Mouse (Mus musculus) kidney, postnatal 0 days (tissue): Measurements from ENCODE around the gene Ergic3. TPM values are rescaled to one million over a fixed set of nuclear protein-coding genes. Genes with fewer than 3 reads are reported as not detected.

Source experiments
- ATAC-seq: fragments of 200-750 bp; cut with Nextera tagmentation; replicated peaks from 2 replicates; pipeline ENCODE4 v1.8.0; 2017; ENCODE audit warnings: low read depth, moderate number of reproducible peaks, moderate TSS enrichment, moderate library complexity; ENCODE audit not compliant: low FRiP score
- DNase-seq: peaks from one replicate; pipeline ENCODE4 v3.0.0-alpha.2; 2016; ENCODE audit warnings: low spot score
- H3K27ac ChIP-seq: fragments of 300-500 bp; sonication (generic); 2 replicates; pipeline ENCODE4 v1.5.1; 2014; ENCODE audit warnings: mild to moderate bottlenecking
- H3K27me3 ChIP-seq: fragments of 300-500 bp; sonication (generic); 2 replicates; pipeline ENCODE4 v1.6.1; 2014; ENCODE audit warnings: low read length, mixed read lengths; ENCODE audit not compliant: insufficient read depth
- H3K36me3 ChIP-seq: fragments of 300-500 bp; sonication (generic); 2 replicates; pipeline ENCODE4 v1.6.1; 2014; ENCODE audit warnings: low read length, mixed read lengths; ENCODE audit not compliant: insufficient read depth
- H3K4me1 ChIP-seq: fragments of 300-500 bp; sonication (generic); replicated peaks from 2 replicates; pipeline ENCODE4 v1.6.1; 2014; ENCODE audit warnings: antibody characterized with exemption, low read length, mixed read lengths; ENCODE audit not compliant: insufficient read depth
- H3K4me2 ChIP-seq: fragments of 300-500 bp; sonication (generic); 2 replicates; pipeline ENCODE4 v1.6.1; 2014; ENCODE audit warnings: mild to moderate bottlenecking, low read length, moderate library complexity, mixed read lengths
- H3K4me3 ChIP-seq: fragments of 300-500 bp; sonication (generic); replicated peaks from 2 replicates; pipeline ENCODE4 v1.5.1; 2014; ENCODE audit warnings: low read depth, low read length
- H3K9ac ChIP-seq: fragments of 300-500 bp; sonication (generic); 2 replicates; pipeline ENCODE4 v1.6.1; 2014; ENCODE audit warnings: low read depth, low read length
- H3K9me3 ChIP-seq: fragments of 300-500 bp; sonication (generic); replicated peaks from 2 replicates; pipeline ENCODE4 v1.6.1; 2016; ENCODE audit warnings: low read length, inconsistent platforms, mixed read lengths
- CTCF ChIP-seq: IDR thresholded peaks from 2 replicates; pipeline ENCODE4 v1.5.1; 2016; ENCODE audit warnings: antibody characterized with exemption, low read depth, mild to moderate bottlenecking, moderate library complexity
- WGBS: fragments of 180-500 bp; shearing (Covaris S2); extraction: QIAGEN DNeasy Blood & Tissue Kit; methylation state at CpG from one replicate; pipeline ENCODE4 v1.1.7; 2014; 5-methylcytosine and 5-hydroxymethylcytosine counted together
- polyA plus RNA-seq: library from polyadenylated mRNA; unstranded; fragments of >200 nt; fragmentation: Nextera tagmentation; extraction: Ambion mirVana; gene quantifications from 2 replicates; pipeline ENCODE4 v1.2.1, GENCODE M21; 2015

Ergic3 gene
- polyA plus RNA-seq, 1 experiment from 2014 or later = 219 TPM

- WGBS = 93% methylated on average over 4 of the region's 4 CpGs
- ATAC-seq (no peak), DNase-seq (no peak)
- Histone ChIP-seq H3K4me2 (no peak overlapping the region), H3K36me3 (0 out of 2 replicates have a peak, but pooled peaks cover under 1% of the 10 kb centered on the region), H3K9ac (no peak overlapping the region), H3K4me1 (peaks cover 5% of the 10 kb centered on the region; the same call in 1 of the 2 replicates), H3K27ac (no peak overlapping the region), H3K4me3 (no peak overlapping the region), H3K27me3 (no peaks in the 10 kb centered on the region), H3K9me3 (no peaks in the 10 kb centered on the region)
- peak; percentile 47 for TF ChIP-seq CTCF
These were observed 2.5 kb upstream of the Ergic3 start for GRCm38 (mm10) chr2:156005393-156005792.

- no peak overlapping the region for H3K4me2 ChIP-seq
- 72% methylated on average over 3 of the region's 3 CpGs for WGBS
- TF ChIP-seq CTCF = no peak
These were observed 10.3 kb downstream of the Ergic3 start for GRCm38 (mm10) chr2:156018106-156018505.

GRCm38 (mm10) chr2:156021219-156021618 lies 13.4 kb downstream of the Ergic3 start:
- Histone ChIP-seq H3K4me2 (no peak overlapping the region), H3K4me3 (no peak overlapping the region), H3K27ac (no peak overlapping the region), H3K9ac (no peak overlapping the region), H3K27me3 (no peaks in the 10 kb centered on the region), H3K36me3 (peaks cover 33% of the 10 kb centered on the region), H3K9me3 (no peaks in the 10 kb centered on the region), H3K4me1 (no peaks in the 10 kb centered on the region)
- TF ChIP-seq CTCF = no peak
- ATAC-seq = no peak
- no peak for DNase-seq
- WGBS = 85% methylated on average over 8 of the region's 8 CpGs

More at GRCm38 (mm10) chr2:156018106-156018505, 10.3 kb downstream of the Ergic3 start:
- H3K27me3 ChIP-seq = no peaks in the 10 kb centered on the region
- H3K9ac ChIP-seq = no peak overlapping the region
- H3K4me1 ChIP-seq = no peaks in the 10 kb centered on the region
- peaks cover 56% of the 10 kb centered on the region for H3K36me3 ChIP-seq
- H3K9me3 ChIP-seq = no peaks in the 10 kb centered on the region
- DNase-seq (no peak), ATAC-seq (no peak)
- H3K4me3 ChIP-seq = no peak overlapping the region
- H3K27ac ChIP-seq = no peak overlapping the region

GRCm38 (mm10) chr2:156021765-156022164 lies 13.9 kb downstream of the Ergic3 start:
- H3K27ac ChIP-seq = no peak overlapping the region
- ATAC-seq = no peak
- no peaks in the 10 kb centered on the region for H3K4me1 ChIP-seq
- no peak overlapping the region for H3K9ac ChIP-seq
- H3K4me3 ChIP-seq = no peak overlapping the region
- no peaks in the 10 kb centered on the region for H3K9me3 ChIP-seq
- H3K36me3 ChIP-seq = peaks cover 27% of the 10 kb centered on the region
- H3K27me3 ChIP-seq = no peaks in the 10 kb centered on the region
- H3K4me2 ChIP-seq = no peak overlapping the region
- TF ChIP-seq CTCF = no peak
- WGBS = 73% methylated on average over 2 of the region's 2 CpGs
- DNase-seq = no peak

- H3K27ac ChIP-seq = no peak overlapping the region
- H3K4me1 ChIP-seq = no peaks in the 10 kb centered on the region
- H3K4me2 ChIP-seq = no peak overlapping the region
- no peak for TF ChIP-seq CTCF
- no peak overlapping the region for H3K9ac ChIP-seq
- no peaks in the 10 kb centered on the region for H3K9me3 ChIP-seq
- DNase-seq (peak; percentile 21), ATAC-seq (no peak)
- no peak overlapping the region for H3K4me3 ChIP-seq
- H3K36me3 ChIP-seq = no peaks in the 10 kb centered on the region
- no peaks in the 10 kb centered on the region for H3K27me3 ChIP-seq
These were observed 17.6 kb downstream of the Ergic3 start for GRCm38 (mm10) chr2:156025482-156025881.

GRCm38 (mm10) chr2:156039390-156039789 lies 31.5 kb downstream of the Ergic3 start:
- 84% methylated on average over 3 of the region's 3 CpGs for WGBS

GRCm38 (mm10) chr2:156042903-156043302 lies 35.1 kb downstream of the Ergic3 start:
- no peak for DNase-seq
- Histone ChIP-seq H3K4me2 (no peak overlapping the region), H3K36me3 (no peaks in the 10 kb centered on the region), H3K27me3 (no peaks in the 10 kb centered on the region), H3K27ac (no peak overlapping the region), H3K4me1 (0 out of 2 replicates have a peak, but pooled peaks cover 2% of the 10 kb centered on the region), H3K9ac (no peak overlapping the region), H3K9me3 (no peaks in the 10 kb centered on the region), H3K4me3 (no peak overlapping the region)
- 81% methylated on average over 8 of the region's 8 CpGs for WGBS
- no peak for ATAC-seq
- no peak for TF ChIP-seq CTCF

More at GRCm38 (mm10) chr2:156039390-156039789, 31.5 kb downstream of the Ergic3 start:
- H3K9me3 ChIP-seq = no peaks in the 10 kb centered on the region
- TF ChIP-seq CTCF = no peak
- H3K4me3 ChIP-seq = no peak overlapping the region
- H3K4me2 ChIP-seq = no peak overlapping the region
- H3K36me3 ChIP-seq = no peaks in the 10 kb centered on the region
- H3K27me3 ChIP-seq = no peaks in the 10 kb centered on the region
- H3K9ac ChIP-seq = no peak overlapping the region
- no peaks in the 10 kb centered on the region for H3K4me1 ChIP-seq
- H3K27ac ChIP-seq = no peak overlapping the region
- ATAC-seq (no peak), DNase-seq (no peak)
